8 mouse cellular contexts compared by ENCODE assay signal in genomic region chr2:38924571-38924970, GRCm38 (mm10). TPM values are rescaled to one million over a fixed set of nuclear protein-coding genes. Genes with fewer than 3 reads are reported as not detected.
DNase-seq lines count a peak whose midpoint lies in the region; ATAC-seq lines count a peak whose summit lies in the region.

No protein-coding gene starts in this region.

- peaks cover 13% of the 10 kb centered on the region for H3K4me1 ChIP-seq in heart, embryonic 13.5 days
- no peaks in the 10 kb centered on the region for H3K4me1 ChIP-seq in brown adipose tissue, adult 24 weeks (ENCODE audit: control insufficient read depth, insufficient read depth, insufficient read length, low read length)
- peaks cover 21% of the 10 kb centered on the region for H3K4me1 ChIP-seq in hindbrain, embryonic 15.5 days (replicated peaks)
- peaks cover 20% of the 10 kb centered on the region for H3K4me1 ChIP-seq in midbrain, embryonic 15.5 days

- ATAC-seq in heart, embryonic 13.5 days (ENCODE audit: extremely low read depth, insufficient number of reproducible peaks, low FRiP score, low TSS enrichment) = no peak
- ATAC-seq in hindbrain, embryonic 15.5 days (ENCODE audit: low FRiP score, low read depth) = no peak
- no peak for ATAC-seq in midbrain, embryonic 15.5 days (replicated peaks)
- ATAC-seq in granulocyte monocyte progenitor cell, adult 5-6 weeks (replicated peaks; ENCODE audit: poor library complexity, severe bottlenecking) = no peak

- DNase-seq in heart, postnatal 4 days = no peak
- DNase-seq in left cerebral cortex, postnatal 14 days (ENCODE audit: low spot score in 2 of 2) = no peak
- no peak for DNase-seq in thymus, postnatal 0 days (ENCODE audit: low spot score)

- intact Hi-C loops in left cerebral cortex, postnatal 14 days (cut with DNase I) = no loop called here

- H3K4me2 ChIP-seq in heart, embryonic 13.5 days = peak overlapping the region; percentile 99
- peak overlapping the region; percentile 99 for H3K4me2 ChIP-seq in hindbrain, embryonic 15.5 days
- peak overlapping the region; percentile 98 for H3K4me2 ChIP-seq in midbrain, embryonic 15.5 days

- peak overlapping the region; percentile 84 for H3K9ac ChIP-seq in heart, embryonic 13.5 days
- peak overlapping the region; percentile 84; the same call in 1 of the 2 replicates for H3K9ac ChIP-seq in hindbrain, embryonic 15.5 days
- no peak overlapping the region for H3K9ac ChIP-seq in midbrain, embryonic 15.5 days

- no peaks in the 10 kb centered on the region for H3K36me3 ChIP-seq in heart, embryonic 13.5 days
- H3K36me3 ChIP-seq in hindbrain, embryonic 15.5 days = no peaks in the 10 kb centered on the region
- H3K36me3 ChIP-seq in midbrain, embryonic 15.5 days (replicated peaks) = no peaks in the 10 kb centered on the region

- WGBS in heart, embryonic 13.5 days = 25% methylated on average over 10 of the region's 10 CpGs
- 5% methylated on average over 10 of the region's 10 CpGs for WGBS in hindbrain, embryonic 15.5 days
- 3% methylated on average over 10 of the region's 10 CpGs for WGBS in midbrain, embryonic 15.5 days

- H3K4me3 ChIP-seq in heart, embryonic 13.5 days = peak overlapping the region; percentile 93
- peak overlapping the region; percentile 96 for H3K4me3 ChIP-seq in brown adipose tissue, adult 24 weeks (ENCODE audit: insufficient read depth, low read depth, low read length)
- peak overlapping the region; percentile 97 for H3K4me3 ChIP-seq in hindbrain, embryonic 15.5 days
- H3K4me3 ChIP-seq in midbrain, embryonic 15.5 days = peak overlapping the region; percentile 61

- H3K27ac ChIP-seq in heart, embryonic 13.5 days (replicated peaks) = no peak overlapping the region
- no peak overlapping the region for H3K27ac ChIP-seq in brown adipose tissue, adult 24 weeks (replicated peaks; ENCODE audit: low read depth, low read length)
- H3K27ac ChIP-seq in hindbrain, embryonic 15.5 days (replicated peaks) = no peak overlapping the region
- H3K27ac ChIP-seq in midbrain, embryonic 15.5 days = no peak overlapping the region

- no peaks in the 10 kb centered on the region for H3K9me3 ChIP-seq in heart, embryonic 13.5 days
- no peaks in the 10 kb centered on the region for H3K9me3 ChIP-seq in hindbrain, embryonic 15.5 days
- no peaks in the 10 kb centered on the region for H3K9me3 ChIP-seq in midbrain, embryonic 15.5 days

- H3K27me3 ChIP-seq in heart, embryonic 13.5 days (replicated peaks) = peaks cover 20% of the 10 kb centered on the region
- peaks cover 4% of the 10 kb centered on the region; the same call in 1 of the 2 replicates for H3K27me3 ChIP-seq in hindbrain, embryonic 15.5 days
- peaks cover 9% of the 10 kb centered on the region for H3K27me3 ChIP-seq in midbrain, embryonic 15.5 days (replicated peaks)

RNA-seq across cellular contexts. Expression of gene Nr6a1, which starts 2.9 kb away (rescaled TPM):
- polyA plus RNA-seq in heart, embryonic 13.5 days (2015; fragmentation: Nextera tagmentation; extraction: Ambion mirVana) = 0.87 and 1.2 TPM in 2 replicates
- 1 to 10 TPM; 2.1 to 2.6 TPM for total RNA-seq in heart, postnatal 4 days (2021)
- 0.88 and 1.7 TPM in 2 replicates for polyA plus RNA-seq in brown adipose tissue, adult 24 weeks (2012; ENCODE audit: insufficient read depth, insufficient read length, missing spikeins)
- 2.1 and 2.2 TPM in 2 replicates for polyA plus RNA-seq in hindbrain, embryonic 15.5 days (2015; fragmentation: Nextera tagmentation; extraction: Ambion mirVana)
- polyA plus RNA-seq in midbrain, embryonic 15.5 days (2015; fragmentation: Nextera tagmentation; extraction: Ambion mirVana) = 1.6 and 1.8 TPM in 2 replicates
- total RNA-seq in left cerebral cortex, postnatal 14 days (2021) = 1 to 10 TPM; 4.7 to 6.2 TPM
- total RNA-seq in granulocyte monocyte progenitor cell, adult 5-6 weeks (2014; fragmentation: Nextera tagmentation) = 0.11 TPM in 2 replicates
- total RNA-seq in granulocyte monocyte progenitor cell, adult 5-6 weeks (2017) = 0.30 and 1.3 TPM in 2 replicates
- polyA plus RNA-seq in thymus, postnatal 0 days (2015; fragmentation: Nextera tagmentation; extraction: Ambion mirVana) = 0.42 and 0.44 TPM in 2 replicates

RNA-seq across cellular contexts. Expression of gene Olfml2a, which starts 7.2 kb away (rescaled TPM):
- polyA plus RNA-seq in heart, embryonic 13.5 days (2015; fragmentation: Nextera tagmentation; extraction: Ambion mirVana) = 5.0 and 5.1 TPM in 2 replicates
- 10 to 100 TPM; 18.3 to 18.5 TPM for total RNA-seq in heart, postnatal 4 days (2021)
- 1.1 and 4.9 TPM in 2 replicates for polyA plus RNA-seq in brown adipose tissue, adult 24 weeks (2012; ENCODE audit: insufficient read depth, insufficient read length, missing spikeins)
- polyA plus RNA-seq in hindbrain, embryonic 15.5 days (2015; fragmentation: Nextera tagmentation; extraction: Ambion mirVana) = 4.7 and 7.3 TPM in 2 replicates
- polyA plus RNA-seq in midbrain, embryonic 15.5 days (2015; fragmentation: Nextera tagmentation; extraction: Ambion mirVana) = 3.6 and 4.6 TPM in 2 replicates
- total RNA-seq in left cerebral cortex, postnatal 14 days (2021) = 1 to 10 TPM; 3.5 to 4.0 TPM
- total RNA-seq in granulocyte monocyte progenitor cell, adult 5-6 weeks (2014; fragmentation: Nextera tagmentation) = not detected in 2 replicates
- total RNA-seq in granulocyte monocyte progenitor cell, adult 5-6 weeks (2017) = not detected in 2 replicates
- polyA plus RNA-seq in thymus, postnatal 0 days (2015; fragmentation: Nextera tagmentation; extraction: Ambion mirVana) = 4.7 and 6.9 TPM in 2 replicates
